Mouse (Mus musculus) ovary, postnatal 10 days (tissue): ENCODE measurements around the gene Zdhhc19.

Source experiments
- DNase-seq: peaks from one replicate; pipeline ENCODE4 v3.0.0; 2022; ENCODE audit warnings: low spot score

The Zdhhc19 gene

GRCm38 (mm10) chr16:32610460-32611255, 114.6 kb downstream of the Zdhhc19 start:
- no peak for DNase-seq
